ENCODE assay signal across 28 mouse cellular contexts in the genomic region with DNA sequence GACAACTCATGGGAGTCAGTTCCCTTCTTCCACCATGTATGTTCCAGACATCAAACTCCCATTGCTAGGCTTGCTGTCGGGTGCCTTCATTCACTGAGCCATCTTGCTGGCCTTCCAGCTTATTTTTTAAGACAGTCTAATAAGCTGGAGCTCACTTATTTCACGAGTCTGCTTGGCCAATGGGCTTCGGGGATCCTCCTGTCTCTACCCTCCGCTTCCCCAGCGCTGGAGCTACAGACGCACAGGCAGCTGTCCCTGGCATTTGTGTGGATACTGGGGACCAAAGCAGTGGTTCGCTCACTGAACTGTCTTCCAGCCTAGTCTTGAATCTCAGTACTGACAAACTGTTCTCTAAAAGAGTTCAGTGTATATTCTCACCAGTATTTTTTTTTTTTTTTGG.
"Had no signal": no experiment of that assay in that cellular context is flagged by ENCODE, and none has a peak within 500 bp of the region (broad histone marks: within the 10 kb centered on the region; RNA-seq: fewer than 3 reads in every experiment).

No protein-coding gene starts in this region.

- H3K4me3 ChIP-seq: embryonic facial prominence, embryonic 10.5 days; embryonic facial prominence, embryonic 12.5 days; embryonic facial prominence, embryonic 13.5 days; embryonic facial prominence, embryonic 15.5 days; erythroblast, embryonic 14.5 days; forebrain, embryonic 10.5 days; forebrain, embryonic 12.5 days; forebrain, embryonic 13.5 days; forebrain, embryonic 15.5 days; gastrocnemius, adult 2 months had no signal

- H3K27ac ChIP-seq: embryonic facial prominence, embryonic 10.5 days; embryonic facial prominence, embryonic 12.5 days; embryonic facial prominence, embryonic 13.5 days; embryonic facial prominence, embryonic 15.5 days; forebrain, embryonic 10.5 days; forebrain, embryonic 12.5 days; forebrain, embryonic 13.5 days; forebrain, embryonic 15.5 days; gastrocnemius, adult 2 months had no signal

- H3K4me2 ChIP-seq: embryonic facial prominence, embryonic 12.5 days; embryonic facial prominence, embryonic 13.5 days; embryonic facial prominence, embryonic 15.5 days; forebrain, embryonic 12.5 days; forebrain, embryonic 13.5 days; forebrain, embryonic 15.5 days had no signal

- H3K9ac ChIP-seq: embryonic facial prominence, embryonic 12.5 days; embryonic facial prominence, embryonic 13.5 days; embryonic facial prominence, embryonic 15.5 days; forebrain, embryonic 12.5 days; forebrain, embryonic 13.5 days; forebrain, embryonic 15.5 days; forebrain, postnatal 0 days had no signal

- H3K9me3 ChIP-seq: embryonic facial prominence, embryonic 10.5 days; embryonic facial prominence, embryonic 12.5 days; embryonic facial prominence, embryonic 13.5 days; embryonic facial prominence, embryonic 15.5 days; forebrain, embryonic 10.5 days; forebrain, embryonic 12.5 days; forebrain, embryonic 13.5 days; forebrain, embryonic 15.5 days had no signal

- H3K27me3 ChIP-seq: embryonic facial prominence, embryonic 12.5 days; embryonic facial prominence, embryonic 13.5 days; embryonic facial prominence, embryonic 15.5 days; forebrain, embryonic 12.5 days; forebrain, embryonic 13.5 days; forebrain, embryonic 15.5 days had no signal

- DNase-seq: cerebellum, adult 18-20 months; cerebellum, adult 2 months; cerebellum, adult 8-10 months; cerebellum, adult 9-10 months; cerebellum, adult 9-11 months; cerebellum, postnatal 10 days; cerebellum, postnatal 14 days; cerebellum, postnatal 25 days; cerebellum, postnatal 36 days; embryo, embryonic 11 days; forebrain, postnatal 0 days; gastrocnemius, adult 2 months; gastrocnemius, postnatal 10 days; gastrocnemius, postnatal 14 days; gastrocnemius, postnatal 25 days; gastrocnemius, postnatal 36 days; heart, adult 18-20 months had no signal

- ATAC-seq: forebrain, embryonic 13.5 days; forebrain, embryonic 14.5 days; forebrain, embryonic 15.5 days; forebrain, embryonic 16.5 days; forebrain, postnatal 0 days had no signal
